ENCODE assay signal across 11 mouse cellular contexts in the genomic region with DNA sequence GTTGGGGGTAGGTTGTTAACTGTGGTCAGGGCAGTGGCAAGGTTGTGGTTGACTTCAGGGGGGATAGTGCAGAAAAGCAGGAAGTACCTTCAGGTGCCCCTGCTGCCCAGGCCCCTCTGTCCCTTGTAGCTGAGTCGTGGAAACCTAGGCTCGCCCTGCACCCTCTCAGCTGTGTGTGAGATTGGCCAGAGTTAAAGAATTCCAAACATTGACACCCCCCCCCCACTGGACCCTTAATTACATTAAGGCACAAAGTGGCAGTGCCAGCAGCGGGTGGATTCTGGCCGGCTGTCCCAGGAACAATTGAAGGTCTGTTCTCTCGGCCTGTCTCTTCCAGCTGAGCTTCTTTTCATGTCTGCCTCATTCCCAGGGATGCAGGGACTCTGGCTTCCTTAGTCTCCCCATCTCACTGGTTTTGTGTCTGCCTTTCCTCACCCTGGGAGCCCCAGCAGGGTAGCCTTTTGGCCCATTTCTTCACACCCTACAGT. TPM values are rescaled to one million over a fixed set of nuclear protein-coding genes. Genes with fewer than 3 reads are reported as not detected.
DNase-seq lines count a peak whose midpoint lies in the region; ATAC-seq and TF ChIP-seq lines count a peak whose summit lies in the region.
"Had no signal": no experiment of that assay in that cellular context is flagged by ENCODE, and none has a peak within 500 bp of the region (broad histone marks: within the 10 kb centered on the region; RNA-seq: fewer than 3 reads in every experiment).

No protein-coding gene starts in this region.

- H3K9me3 ChIP-seq in lung, embryonic 14.5 days (ENCODE audit: low read depth, low read length), result no peaks in the 10 kb centered on the region
- no peaks in the 10 kb centered on the region for H3K9me3 ChIP-seq in forebrain, embryonic 10.5 days
- H3K9me3 ChIP-seq in hindbrain, embryonic 16.5 days (ENCODE audit: control insufficient read depth, low read length), result no peaks in the 10 kb centered on the region
- H3K9me3 ChIP-seq in neural tube, embryonic 12.5 days, result no peaks in the 10 kb centered on the region

- H3K4me2 ChIP-seq in lung, embryonic 14.5 days, result no peak overlapping the region
- H3K4me2 ChIP-seq in hindbrain, embryonic 16.5 days (ENCODE audit: low read length), result no peak overlapping the region
- no peak overlapping the region for H3K4me2 ChIP-seq in neural tube, embryonic 12.5 days (replicated peaks)

- H3K36me3 ChIP-seq in lung, embryonic 14.5 days (ENCODE audit: insufficient read depth), result no peaks in the 10 kb centered on the region
- H3K36me3 ChIP-seq in forebrain, embryonic 10.5 days (replicated peaks), result peaks cover 8% of the 10 kb centered on the region
- no peaks in the 10 kb centered on the region for H3K36me3 ChIP-seq in hindbrain, embryonic 16.5 days (ENCODE audit: control insufficient read depth, insufficient read depth, low read length)
- H3K36me3 ChIP-seq in neural tube, embryonic 12.5 days, result no peaks in the 10 kb centered on the region

- no peak overlapping the region for H3K9ac ChIP-seq in lung, embryonic 14.5 days
- no peak overlapping the region for H3K9ac ChIP-seq in hindbrain, embryonic 16.5 days (ENCODE audit: low read depth, low read length)
- H3K9ac ChIP-seq in neural tube, embryonic 12.5 days, result no peak overlapping the region
- H3K9ac ChIP-seq: liver, embryonic 14.5 days had no signal

- H3K4me1 ChIP-seq in lung, embryonic 14.5 days (ENCODE audit: insufficient read depth), result peaks cover 2% of the 10 kb centered on the region
- peaks cover 2% of the 10 kb centered on the region; the same call in 1 of the 2 replicates for H3K4me1 ChIP-seq in lung, adult 2 months (ENCODE audit: control insufficient read depth, insufficient read depth, low read length)
- peaks cover 77% of the 10 kb centered on the region for H3K4me1 ChIP-seq in forebrain, embryonic 10.5 days
- peaks cover 2% of the 10 kb centered on the region; the same call in 1 of the 2 replicates for H3K4me1 ChIP-seq in hindbrain, embryonic 16.5 days (ENCODE audit: control insufficient read depth, insufficient read depth, low read depth, low read length)
- peaks cover 52% of the 10 kb centered on the region for H3K4me1 ChIP-seq in neural tube, embryonic 12.5 days

- 0 out of 2 replicates have a peak, but pooled peaks have one; percentile 11 for ATAC-seq in lung, embryonic 14.5 days (ENCODE audit: insufficient read depth)
- peak; percentile 89 for ATAC-seq in hindbrain, embryonic 16.5 days
- peak; percentile 67 for ATAC-seq in neural tube, embryonic 12.5 days (ENCODE audit: low FRiP score, low read depth)

- no peak for DNase-seq in lung, embryonic 14.5 days
- DNase-seq in lung, adult 2 months, result no peak
- no peak for DNase-seq in forebrain, embryonic 10.5 days (ENCODE audit: extremely low spot score, low spot score)
- no peak for DNase-seq in cerebellum, adult 11-12 months
- no peak for DNase-seq in thymus, postnatal 25 days
- DNase-seq in adrenal gland, postnatal 14 days, result no peak
- DNase-seq: kidney, adult 11 months; thymus, postnatal 36 days had no signal

- WGBS in lung, embryonic 14.5 days, result 48% methylated on average over 5 of the region's 5 CpGs
- 70% methylated on average over 5 of the region's 5 CpGs for WGBS in lung, adult 2 months
- 12% methylated on average over 5 of the region's 5 CpGs for WGBS in forebrain, embryonic 10.5 days
- 23% methylated on average over 5 of the region's 5 CpGs for WGBS in hindbrain, embryonic 16.5 days
- 5% methylated on average over 5 of the region's 5 CpGs for WGBS in neural tube, embryonic 12.5 days

- no peak for TF ChIP-seq POLR2A in lung, adult 2 months (IDR thresholded peaks at IDR 0.05; ENCODE audit: borderline replicate concordance, extremely low read depth, low read depth, low read length)

- peak overlapping the region; percentile 63 for H3K27ac ChIP-seq in lung, embryonic 14.5 days (ENCODE audit: low read depth)
- peak overlapping the region; percentile 82 for H3K27ac ChIP-seq in forebrain, embryonic 10.5 days
- H3K27ac ChIP-seq in hindbrain, embryonic 16.5 days (ENCODE audit: low read depth, low read length), result peak overlapping the region; percentile 60
- peak overlapping the region; percentile 69 for H3K27ac ChIP-seq in neural tube, embryonic 12.5 days
- H3K27ac ChIP-seq: liver, embryonic 14.5 days had no signal

- H3K27me3 ChIP-seq in lung, embryonic 14.5 days (ENCODE audit: insufficient read depth, low read length), result no peaks in the 10 kb centered on the region
- H3K27me3 ChIP-seq in forebrain, embryonic 10.5 days (ENCODE audit: poor library complexity, severe bottlenecking), result no peaks in the 10 kb centered on the region
- no peaks in the 10 kb centered on the region for H3K27me3 ChIP-seq in hindbrain, embryonic 16.5 days (replicated peaks; ENCODE audit: control insufficient read depth, insufficient read depth, low read length)
- no peaks in the 10 kb centered on the region for H3K27me3 ChIP-seq in neural tube, embryonic 12.5 days (replicated peaks)

- TF ChIP-seq CTCF in lung, embryonic 14.5 days (IDR thresholded peaks at IDR 0.05; ENCODE audit: low read depth), result no peak
- no peak for TF ChIP-seq CTCF in lung, adult 2 months (IDR thresholded peaks at IDR 0.05; ENCODE audit: insufficient read depth, low read length)

- no peak overlapping the region for H3K4me3 ChIP-seq in lung, embryonic 14.5 days (ENCODE audit: low read depth, low read length)
- no peak overlapping the region for H3K4me3 ChIP-seq in lung, adult 2 months (replicated peaks; ENCODE audit: extremely low read depth, low read depth, low read length)
- H3K4me3 ChIP-seq in forebrain, embryonic 10.5 days, result 0 out of 2 replicates have a peak overlapping the region, but pooled peaks have one; percentile 3
- no peak overlapping the region for H3K4me3 ChIP-seq in hindbrain, embryonic 16.5 days (ENCODE audit: low read length)
- H3K4me3 ChIP-seq in neural tube, embryonic 12.5 days, result no peak overlapping the region

RNA-seq across cellular contexts. Expression of a gene that starts 28.5 kb away (rescaled TPM):
- polyA plus RNA-seq in lung, embryonic 14.5 days (2014; fragmentation: Nextera tagmentation; extraction: Ambion mirVana), result 14.1 and 16.8 TPM in 2 replicates
- 40.7 and 42.9 TPM in 2 replicates for polyA plus RNA-seq in lung, adult 2 months (2012; rRNA removed)
- polyA plus RNA-seq in forebrain, embryonic 10.5 days (2016; fragmentation: Nextera tagmentation; extraction: Ambion mirVana), result 20.0 and 24.9 TPM in 2 replicates
- polyA plus RNA-seq in hindbrain, embryonic 16.5 days (2015; fragmentation: Nextera tagmentation; extraction: Ambion mirVana), result 29.9 and 41.3 TPM in 2 replicates
- polyA plus RNA-seq in neural tube, embryonic 12.5 days (2016; fragmentation: Nextera tagmentation; extraction: Ambion mirVana), result 50.2 and 50.7 TPM in 2 replicates
- total RNA-seq in adrenal gland, postnatal 14 days (2021), result 37.9 and 41.9 TPM in 2 replicates

RNA-seq across cellular contexts. Expression of a gene that starts 58.3 kb away (rescaled TPM):
- polyA plus RNA-seq in lung, embryonic 14.5 days (2014; fragmentation: Nextera tagmentation; extraction: Ambion mirVana), result 44.5 and 46.8 TPM in 2 replicates
- polyA plus RNA-seq in lung, adult 2 months (2012; rRNA removed), result 22.4 and 26.5 TPM in 2 replicates
- 61.6 and 62.6 TPM in 2 replicates for polyA plus RNA-seq in forebrain, embryonic 10.5 days (2016; fragmentation: Nextera tagmentation; extraction: Ambion mirVana)
- 32.3 and 38.9 TPM in 2 replicates for polyA plus RNA-seq in hindbrain, embryonic 16.5 days (2015; fragmentation: Nextera tagmentation; extraction: Ambion mirVana)
- 73.9 and 84.7 TPM in 2 replicates for polyA plus RNA-seq in neural tube, embryonic 12.5 days (2016; fragmentation: Nextera tagmentation; extraction: Ambion mirVana)
- 39.8 and 42.4 TPM in 2 replicates for total RNA-seq in adrenal gland, postnatal 14 days (2021)

Comparison
In these comparisons a context has a peak if more than half of its experiments do, and no peak if none do; other contexts are left out.
1. ATAC-seq: peak in every context shown above with its lines; median percentile 89 in hindbrain, embryonic 16.5 days; 67 in neural tube, embryonic 12.5 days; 11 in lung, embryonic 14.5 days.